Mouse (Mus musculus) intestine, embryonic 15.5 days (tissue): ENCODE results near the gene Slc25a48. TPM values are rescaled to one million over a fixed set of nuclear protein-coding genes. Genes with fewer than 3 reads are reported as not detected.

Experiments used
- ATAC-seq: fragments of 200-750 bp; cut with Nextera tagmentation; 2 replicates; pipeline ENCODE4 v1.8.0; 2017; ENCODE audit warnings: moderate TSS enrichment, moderate library complexity
- H3K27ac ChIP-seq: fragments of 300-500 bp; sonication (generic); 2 replicates; pipeline ENCODE4 v1.5.1; 2015; ENCODE audit warnings: mild to moderate bottlenecking, inconsistent platforms
- H3K27me3 ChIP-seq: fragments of 300-500 bp; sonication (generic); replicated peaks from 2 replicates; pipeline ENCODE4 v1.6.1; 2015; ENCODE audit warnings: inconsistent platforms
- H3K36me3 ChIP-seq: fragments of 300-500 bp; sonication (generic); 2 replicates; pipeline ENCODE4 v1.6.1; 2015; ENCODE audit warnings: inconsistent platforms
- H3K4me1 ChIP-seq: fragments of 300-500 bp; sonication (generic); replicated peaks from 2 replicates; pipeline ENCODE4 v1.6.1; 2015; ENCODE audit warnings: inconsistent platforms
- H3K4me2 ChIP-seq: fragments of 300-500 bp; sonication (generic); replicated peaks from 2 replicates; pipeline ENCODE4 v1.6.1; 2015; ENCODE audit warnings: mild to moderate bottlenecking, inconsistent platforms
- H3K4me3 ChIP-seq: fragments of 300-500 bp; sonication (generic); replicated peaks from 2 replicates; pipeline ENCODE4 v1.5.1; 2015; ENCODE audit warnings: inconsistent platforms
- H3K9ac ChIP-seq: fragments of 300-500 bp; sonication (generic); 2 replicates; pipeline ENCODE4 v1.6.1; 2015; ENCODE audit warnings: inconsistent platforms
- H3K9me3 ChIP-seq: fragments of 300-500 bp; sonication (generic); 2 replicates; pipeline ENCODE4 v1.6.1; 2016; ENCODE audit warnings: inconsistent platforms
- WGBS: fragments of 180-500 bp; shearing (Covaris S2); methylation state at CpG from one replicate; pipeline ENCODE4 v1.1.7; 2015; 5-methylcytosine and 5-hydroxymethylcytosine counted together
- polyA plus RNA-seq: library from polyadenylated mRNA; unstranded; fragments of >200 nt; fragmentation: Nextera tagmentation; extraction: Ambion mirVana; gene quantifications from 2 replicates; pipeline ENCODE4 v1.2.1, GENCODE M21; 2015

Gene Slc25a48
- polyA plus RNA-seq, 1 experiment from 2014 or later = 0.10 TPM

DNA sequence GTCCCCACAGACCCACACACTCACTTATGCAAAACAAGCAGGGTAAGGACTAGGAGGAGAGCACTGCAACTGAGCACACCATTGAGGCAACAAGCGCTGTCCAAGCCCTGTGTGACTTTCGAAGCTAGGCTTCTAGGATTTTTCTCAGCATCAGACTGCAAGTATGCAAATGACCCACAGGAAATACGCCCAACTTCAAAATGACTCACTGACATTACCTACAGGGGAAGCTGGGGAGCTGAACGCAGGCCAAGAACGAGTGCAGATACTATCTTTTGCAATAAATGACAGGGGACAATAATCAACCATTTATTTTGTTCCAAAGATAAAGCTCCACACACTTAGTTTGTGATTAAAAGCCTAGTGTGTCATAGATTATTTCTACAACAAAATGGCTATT, 49.9 kb downstream of the Slc25a48 start:
- Histone ChIP-seq H3K4me2 (no peak overlapping the region), H3K9ac (no peak overlapping the region), H3K36me3 (no peaks in the 10 kb centered on the region), H3K4me3 (no peak overlapping the region), H3K27ac (no peak overlapping the region), H3K4me1 (no peaks in the 10 kb centered on the region), H3K9me3 (no peaks in the 10 kb centered on the region), H3K27me3 (no peaks in the 10 kb centered on the region)
- ATAC-seq = no peak
- WGBS = 53% methylated on average over 5 of the region's 5 CpGs

DNA sequence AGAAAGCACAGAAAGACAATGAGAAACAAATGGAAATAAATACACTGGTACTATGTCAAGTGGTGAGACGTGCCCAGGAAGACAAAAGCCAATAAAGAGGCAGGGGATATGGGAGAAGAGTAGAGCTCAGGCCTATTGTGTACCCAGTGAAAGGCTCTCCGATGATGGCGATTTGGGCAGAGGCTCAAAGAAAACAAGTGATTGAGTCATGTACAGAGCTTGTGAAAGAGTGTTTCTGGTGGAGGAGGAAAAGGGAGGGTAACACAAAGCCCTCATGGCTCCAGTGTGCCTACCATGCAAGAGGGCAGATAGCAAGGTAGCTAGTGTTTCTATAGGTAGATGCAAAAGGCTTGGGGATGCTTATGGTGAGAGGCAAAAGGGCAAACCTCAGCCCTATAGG, 56.3 kb downstream of the Slc25a48 start:
- H3K4me1 ChIP-seq = no peaks in the 10 kb centered on the region
- no peaks in the 10 kb centered on the region for H3K27me3 ChIP-seq
- ATAC-seq = no peak
- no peaks in the 10 kb centered on the region for H3K36me3 ChIP-seq
- H3K4me3 ChIP-seq = no peak overlapping the region
- WGBS = 74% methylated on average over 3 of the region's 3 CpGs
- H3K27ac ChIP-seq = no peak overlapping the region
- no peak overlapping the region for H3K4me2 ChIP-seq
- no peaks in the 10 kb centered on the region for H3K9me3 ChIP-seq
- no peak overlapping the region for H3K9ac ChIP-seq

DNA sequence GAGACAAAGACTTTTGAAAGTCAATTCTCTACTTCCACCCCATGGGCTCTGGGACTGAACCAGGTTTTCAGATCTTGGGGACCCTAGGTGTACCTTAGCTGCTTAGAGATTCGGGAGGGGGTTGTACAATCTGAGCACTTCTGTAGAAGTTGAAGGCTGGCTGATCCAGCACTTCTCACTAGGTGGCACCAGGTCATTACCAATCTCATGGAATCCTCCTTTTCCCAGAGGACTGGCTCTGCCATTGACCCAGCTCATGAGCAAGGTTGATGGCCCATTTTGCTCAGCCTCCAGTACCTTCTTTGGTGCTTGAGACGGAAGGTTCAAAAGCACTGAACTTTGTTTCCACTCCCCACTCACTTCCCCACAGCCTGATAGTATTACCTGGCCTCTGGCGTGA, 62.0 kb downstream of the Slc25a48 start:
- Histone ChIP-seq H3K4me2 (no peak overlapping the region), H3K36me3 (no peaks in the 10 kb centered on the region), H3K4me3 (no peak overlapping the region), H3K27me3 (no peaks in the 10 kb centered on the region), H3K4me1 (no peaks in the 10 kb centered on the region), H3K27ac (no peak overlapping the region), H3K9me3 (no peaks in the 10 kb centered on the region), H3K9ac (no peak overlapping the region)
- WGBS = 65% methylated on average over 3 of the region's 3 CpGs
- no peak for ATAC-seq

DNA sequence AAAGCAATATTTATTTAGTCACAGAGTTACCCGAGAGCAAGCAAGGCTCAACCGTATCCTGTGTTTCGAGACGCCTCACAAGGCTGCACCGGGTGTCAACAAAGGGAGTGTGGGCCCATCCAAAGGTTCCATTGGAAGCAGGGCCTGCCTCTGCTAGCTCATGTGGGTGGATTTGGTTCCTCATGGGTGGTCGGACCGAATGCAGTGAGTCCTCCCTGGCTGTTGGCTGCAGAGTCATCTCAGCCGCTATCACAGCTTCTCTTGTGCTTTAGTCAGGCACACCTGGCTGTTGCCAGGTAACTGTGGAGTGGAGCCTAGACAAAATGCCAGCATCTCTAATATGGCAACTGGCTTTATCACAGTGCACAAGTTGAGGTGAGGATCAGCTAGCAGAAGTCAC, 62.5 kb downstream of the Slc25a48 start:
- Histone ChIP-seq H3K36me3 (no peaks in the 10 kb centered on the region), H3K27ac (no peak overlapping the region), H3K9ac (no peak overlapping the region), H3K9me3 (no peaks in the 10 kb centered on the region), H3K4me2 (no peak overlapping the region), H3K4me1 (no peaks in the 10 kb centered on the region), H3K27me3 (no peaks in the 10 kb centered on the region), H3K4me3 (no peak overlapping the region)
- 79% methylated on average over 8 of the region's 8 CpGs for WGBS
- ATAC-seq = no peak

DNA sequence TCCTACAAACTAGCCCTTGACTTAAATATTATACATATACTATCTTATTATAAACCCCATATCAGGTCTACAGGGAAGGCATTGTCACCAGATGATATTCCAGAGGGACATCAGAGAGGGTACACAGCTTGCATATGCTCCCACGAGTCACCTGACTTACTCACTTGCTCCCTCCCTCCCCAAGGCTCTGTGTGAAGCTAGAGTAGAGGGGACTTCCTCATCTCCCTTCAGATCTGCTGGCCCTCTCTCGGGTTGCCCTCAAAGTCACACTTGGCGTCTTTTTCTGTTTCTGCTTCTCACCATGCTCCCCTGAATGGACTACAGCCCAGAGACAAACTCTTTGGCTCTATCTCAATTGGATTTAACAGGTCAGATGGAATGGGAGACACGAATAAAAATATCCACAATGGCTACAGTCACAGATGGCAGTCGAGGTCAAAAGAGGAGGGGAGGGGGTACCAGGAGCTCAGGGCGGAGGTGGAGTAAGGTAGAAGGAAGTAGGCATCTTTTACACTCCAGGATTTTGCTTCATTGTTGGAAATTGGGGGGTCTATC, 63.8 kb downstream of the Slc25a48 start:
- no peak for ATAC-seq
- H3K9ac ChIP-seq = no peak overlapping the region
- WGBS = 69% methylated on average over 6 of the region's 6 CpGs
- no peak overlapping the region for H3K27ac ChIP-seq
- no peaks in the 10 kb centered on the region for H3K27me3 ChIP-seq
- H3K4me3 ChIP-seq = no peak overlapping the region
- H3K4me1 ChIP-seq = no peaks in the 10 kb centered on the region
- no peaks in the 10 kb centered on the region for H3K9me3 ChIP-seq
- no peak overlapping the region for H3K4me2 ChIP-seq
- no peaks in the 10 kb centered on the region for H3K36me3 ChIP-seq

DNA sequence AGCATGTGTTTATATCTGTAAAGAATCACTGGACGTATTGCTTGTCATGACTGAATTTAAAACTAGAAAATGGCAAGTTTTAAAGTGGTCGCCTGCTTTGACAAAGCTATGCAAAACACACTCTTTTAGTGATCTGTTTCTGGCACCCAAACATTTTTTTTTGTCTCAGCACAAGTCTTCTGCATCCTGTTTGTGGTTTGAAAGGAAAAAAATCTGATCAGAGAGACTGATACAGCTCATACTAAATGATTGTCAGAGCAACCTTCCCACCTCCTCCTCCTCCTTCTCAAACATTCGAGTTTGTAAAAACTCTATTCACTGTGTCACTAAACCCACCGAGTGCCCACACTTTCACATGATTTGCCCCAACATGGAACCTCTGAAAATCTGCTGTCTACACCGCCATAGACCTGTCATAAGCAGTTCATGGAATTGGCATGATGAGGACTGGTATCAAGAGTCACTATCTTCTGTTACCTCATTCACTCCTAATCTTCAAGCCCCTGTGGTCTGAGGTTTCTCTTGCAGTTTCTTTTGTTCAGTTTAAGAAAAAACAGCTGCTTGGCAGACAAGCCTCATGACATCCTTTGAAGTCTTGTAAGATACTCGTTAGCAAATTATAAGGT, 68.8 kb downstream of the Slc25a48 start:
- Histone ChIP-seq H3K27me3 (no peaks in the 10 kb centered on the region), H3K36me3 (no peaks in the 10 kb centered on the region), H3K4me3 (no peak overlapping the region), H3K27ac (no peak overlapping the region), H3K4me1 (no peaks in the 10 kb centered on the region), H3K9me3 (no peaks in the 10 kb centered on the region), H3K4me2 (no peak overlapping the region), H3K9ac (no peak overlapping the region)
- WGBS = 67% methylated on average over 6 of the region's 6 CpGs
- no peak for ATAC-seq

DNA sequence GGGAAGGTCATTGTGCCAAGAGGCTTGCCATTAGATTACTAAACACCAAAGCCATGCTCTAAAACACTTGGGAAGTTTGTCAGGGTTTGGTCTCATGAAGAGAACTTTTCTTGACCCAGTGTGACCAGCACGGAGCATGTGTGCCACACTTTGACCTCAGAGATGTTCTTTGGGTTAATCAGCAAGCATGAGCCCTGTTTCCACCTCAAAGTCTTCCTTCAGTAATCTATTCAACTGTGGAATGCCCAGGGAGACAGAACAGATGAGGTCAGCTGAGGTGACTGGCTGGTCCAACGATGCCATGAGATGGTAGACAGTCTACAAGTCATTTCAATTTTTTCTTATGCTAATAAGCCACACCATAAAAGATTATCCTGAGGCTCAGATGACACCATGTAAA, 71.6 kb downstream of the Slc25a48 start:
- 83% methylated on average over 2 of the region's 2 CpGs for WGBS
- Histone ChIP-seq H3K27me3 (no peaks in the 10 kb centered on the region), H3K4me3 (no peak overlapping the region), H3K4me1 (no peaks in the 10 kb centered on the region), H3K27ac (no peak overlapping the region), H3K4me2 (no peak overlapping the region), H3K9ac (no peak overlapping the region), H3K9me3 (no peaks in the 10 kb centered on the region), H3K36me3 (no peaks in the 10 kb centered on the region)
- ATAC-seq = no peak

DNA sequence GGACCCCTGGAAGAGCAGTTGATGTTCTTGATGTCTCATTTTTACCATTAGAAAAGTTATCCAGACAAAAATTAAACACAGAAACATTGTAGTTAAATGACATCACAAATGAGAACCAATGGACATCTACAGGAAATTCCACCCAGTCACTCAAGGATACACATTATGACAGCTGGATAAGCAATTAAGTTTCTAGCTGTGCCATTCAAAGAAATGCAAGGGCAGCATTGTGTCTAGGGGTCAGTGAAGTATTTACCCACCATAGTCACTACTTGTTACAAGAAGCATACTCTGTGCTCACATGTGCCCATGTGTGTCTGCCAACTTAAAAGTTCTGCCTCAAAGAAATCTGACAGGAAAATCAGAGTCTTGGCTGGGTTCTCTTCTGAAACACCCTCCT, 75.4 kb downstream of the Slc25a48 start:
- H3K27me3 ChIP-seq = no peaks in the 10 kb centered on the region
- no peak overlapping the region for H3K4me3 ChIP-seq
- H3K27ac ChIP-seq = no peak overlapping the region
- no peaks in the 10 kb centered on the region for H3K9me3 ChIP-seq
- H3K4me1 ChIP-seq = no peaks in the 10 kb centered on the region
- H3K4me2 ChIP-seq = no peak overlapping the region
- H3K36me3 ChIP-seq = no peaks in the 10 kb centered on the region
- no peak overlapping the region for H3K9ac ChIP-seq
- ATAC-seq = no peak

DNA sequence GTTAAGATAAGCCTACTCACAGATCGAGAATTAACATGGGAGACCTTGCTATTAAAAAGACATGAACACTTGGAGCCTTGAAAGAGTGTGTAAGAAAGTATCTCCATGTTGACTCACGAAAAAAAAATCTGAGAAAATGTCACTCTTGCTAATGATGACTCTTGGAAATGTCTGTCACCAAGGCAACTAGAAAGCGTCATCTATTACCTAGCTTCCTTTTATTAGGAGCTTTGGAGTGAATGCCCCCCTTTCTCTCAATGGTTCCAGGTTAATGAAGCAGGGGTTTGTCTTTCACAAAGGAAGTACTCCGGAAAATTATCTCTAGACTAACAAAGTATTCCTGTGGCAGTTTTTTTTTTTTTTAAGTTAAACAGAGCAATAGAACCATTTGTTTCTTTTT, 78.2 kb downstream of the Slc25a48 start:
- H3K4me1 ChIP-seq = no peaks in the 10 kb centered on the region
- H3K9ac ChIP-seq = no peak overlapping the region
- no peak for ATAC-seq
- no peak overlapping the region for H3K27ac ChIP-seq
- no peak overlapping the region for H3K4me3 ChIP-seq
- 67% methylated on average over 4 of the region's 4 CpGs for WGBS
- H3K4me2 ChIP-seq = no peak overlapping the region
- H3K27me3 ChIP-seq = no peaks in the 10 kb centered on the region
- H3K36me3 ChIP-seq = no peaks in the 10 kb centered on the region
- no peaks in the 10 kb centered on the region for H3K9me3 ChIP-seq

DNA sequence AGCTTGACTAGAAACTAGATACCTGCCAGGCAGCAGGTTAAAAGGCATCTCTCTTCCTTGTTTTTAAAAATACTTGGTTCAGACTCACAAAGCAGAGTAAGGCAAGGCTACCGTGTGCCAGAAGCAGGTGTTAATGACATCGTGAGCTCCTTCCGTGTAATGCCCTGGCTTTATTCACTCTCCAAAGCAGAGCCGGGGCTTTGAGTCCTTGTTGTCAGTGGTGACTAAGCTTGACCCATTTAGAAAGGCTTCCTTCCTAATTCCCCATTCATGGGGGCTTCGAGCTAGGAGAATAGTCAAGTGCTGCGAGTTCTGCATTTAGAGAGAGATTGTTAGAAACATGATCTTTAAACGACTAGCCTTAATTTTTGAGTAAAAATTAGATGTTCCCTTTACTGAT, 78.7 kb downstream of the Slc25a48 start:
- no peak overlapping the region for H3K4me2 ChIP-seq
- no peaks in the 10 kb centered on the region for H3K9me3 ChIP-seq
- no peak overlapping the region for H3K9ac ChIP-seq
- no peaks in the 10 kb centered on the region for H3K4me1 ChIP-seq
- 60% methylated on average over 7 of the region's 7 CpGs for WGBS
- no peaks in the 10 kb centered on the region for H3K36me3 ChIP-seq
- no peaks in the 10 kb centered on the region for H3K27me3 ChIP-seq
- no peak overlapping the region for H3K4me3 ChIP-seq
- H3K27ac ChIP-seq = no peak overlapping the region
- no peak for ATAC-seq

DNA sequence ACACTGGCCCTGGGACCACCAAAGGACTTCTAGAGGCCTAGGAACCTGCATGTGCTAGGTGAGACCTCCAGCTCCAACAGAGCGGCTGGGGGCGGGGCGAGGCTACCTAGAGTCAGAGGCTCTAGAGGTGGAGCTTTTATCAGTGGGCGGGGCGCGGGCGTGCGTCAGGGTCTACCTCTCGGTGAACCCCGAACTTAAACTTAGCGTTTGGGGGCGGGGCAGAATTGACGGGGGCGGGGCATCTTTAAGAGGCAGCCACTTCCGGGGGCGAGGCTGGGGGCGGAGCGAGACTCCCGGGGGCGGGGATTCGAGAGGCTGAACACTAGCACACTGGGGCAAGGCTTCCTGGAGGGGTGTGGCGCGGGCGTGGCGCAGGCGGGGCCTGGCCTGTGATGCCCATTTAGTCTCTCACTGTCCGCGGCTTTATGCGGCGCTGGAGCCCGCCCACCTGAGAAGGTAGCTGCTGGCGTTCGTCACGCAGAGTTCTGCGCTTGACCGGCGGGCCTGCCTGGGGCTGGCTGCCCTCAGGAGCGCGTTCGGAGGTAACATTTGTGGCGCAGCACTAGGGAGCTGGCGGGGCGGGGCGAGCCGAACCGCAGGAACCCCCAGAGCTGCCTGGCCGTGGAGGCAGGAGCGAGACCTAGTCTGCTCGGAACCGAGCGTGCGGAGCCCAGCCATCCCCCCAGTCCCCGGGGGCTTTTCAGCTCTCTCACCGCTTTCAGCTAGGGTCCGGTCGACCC, 84.1 kb downstream of the Slc25a48 start, which contains the start of gene Fbxl21:
Fbxl21 (plus strand) TSS at position 392 of the 740 bp plus-strand sequence.
- Histone ChIP-seq H3K4me1 (0 out of 2 replicates have a peak, but pooled peaks cover 3% of the 10 kb centered on the region), H3K36me3 (no peaks in the 10 kb centered on the region), H3K9ac (peak within 1 kb of the TSS; percentile 69), H3K27ac (no peak within 1 kb of the TSS), H3K27me3 (no peaks in the 10 kb centered on the region), H3K9me3 (no peaks in the 10 kb centered on the region), H3K4me2 (peak within 1 kb of the TSS; percentile 94), H3K4me3 (peak within 1 kb of the TSS; percentile 69)
- ATAC-seq = peak; percentile 100
- WGBS = 1% methylated on average over 56 of the region's 56 CpGs

DNA sequence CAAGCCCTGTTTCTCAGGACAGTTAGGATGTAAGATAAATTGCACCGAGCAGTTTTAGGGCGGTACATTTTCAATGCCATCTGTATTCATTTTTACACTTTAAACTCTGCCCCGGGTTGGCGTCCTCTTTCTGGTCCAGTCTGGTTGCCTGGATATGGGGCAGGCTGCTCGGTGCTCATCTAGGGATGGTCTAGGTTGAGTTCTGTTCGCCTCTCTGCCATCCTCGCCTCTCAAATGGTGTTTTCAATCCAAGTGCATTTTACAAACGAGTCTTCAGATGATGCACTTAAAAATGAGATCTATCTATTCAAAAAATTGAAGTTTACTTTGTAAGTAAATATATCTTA, 84.6 kb downstream of the Slc25a48 start:
- no peak overlapping the region for H3K27ac ChIP-seq
- ATAC-seq = peak; percentile 19
- 6% methylated on average over 8 of the region's 8 CpGs for WGBS

More for the DNA sequence above, 84.6 kb downstream of the Slc25a48 start:
- H3K4me3 ChIP-seq = peak overlapping the region; percentile 69
- H3K9ac ChIP-seq = peak overlapping the region; percentile 69
- H3K9me3 ChIP-seq = no peaks in the 10 kb centered on the region
- no peaks in the 10 kb centered on the region for H3K27me3 ChIP-seq
- peak overlapping the region; percentile 94 for H3K4me2 ChIP-seq
- no peaks in the 10 kb centered on the region for H3K36me3 ChIP-seq
- H3K4me1 ChIP-seq = 0 out of 2 replicates have a peak, but pooled peaks cover 3% of the 10 kb centered on the region
